Mouse (Mus musculus) erythroblast, embryonic 14.5 days (primary cell): ENCODE data around the gene H13. TPM values are rescaled to one million over a fixed set of nuclear protein-coding genes. Genes with fewer than 3 reads are reported as not detected.

Experiments
- H3K27me3 ChIP-seq: 2 replicates; pipeline ENCODE4 v1.6.1; 2012; ENCODE audit warnings: inconsistent platforms; ENCODE audit not compliant: control insufficient read depth
- H3K36me3 ChIP-seq: 2 replicates; pipeline ENCODE4 v1.6.1; 2012; ENCODE audit warnings: mild to moderate bottlenecking, inconsistent platforms; ENCODE audit not compliant: control insufficient read depth
- H3K4me1 ChIP-seq: 2 replicates; pipeline ENCODE4 v1.6.1; 2012; ENCODE audit warnings: inconsistent platforms; ENCODE audit not compliant: control insufficient read depth
- H3K4me3 ChIP-seq: replicated peaks from 2 replicates; pipeline ENCODE3; 2012; ENCODE audit warnings: moderate library complexity, mild to moderate bottlenecking, inconsistent platforms
- H3K9me3 ChIP-seq: 2 replicates; pipeline ENCODE4 v1.6.1; 2012; ENCODE audit warnings: low read length, inconsistent platforms, mixed read lengths; ENCODE audit not compliant: control insufficient read depth
- GATA1 ChIP-seq: IDR thresholded peaks from 2 replicates; pipeline ENCODE4 v1.6.1; 2012; ENCODE audit warnings: low read length, inconsistent platforms, mixed read lengths
- TAL1 ChIP-seq: IDR thresholded peaks from 3 replicates; pipeline ENCODE4 v1.6.1; 2012; ENCODE audit warnings: low read length, inconsistent platforms, mixed read lengths
- polyA plus RNA-seq: library from polyadenylated mRNA; stranded (reverse); fragments of >175 nt; gene quantifications from 2 replicates; pipeline ENCODE4 v1.2.3, GENCODE M21; 2012

H13 gene
- polyA plus RNA-seq, 1 experiment, result 2.4 TPM

- TF ChIP-seq GATA1 (no peak), TAL1 (no peak)
- no peaks in the 10 kb centered on the region for H3K36me3 ChIP-seq
- H3K27me3 ChIP-seq, result peaks cover 62% of the 10 kb centered on the region
- peaks cover 54% of the 10 kb centered on the region for H3K4me1 ChIP-seq
- H3K4me3 ChIP-seq, result peak overlapping the region; percentile 31
- H3K9me3 ChIP-seq, result no peaks in the 10 kb centered on the region
Observed at GRCm38 (mm10) chr2:152734984-152735383, 65.7 kb downstream of the H13 start.

- peaks cover 60% of the 10 kb centered on the region for H3K27me3 ChIP-seq
- no peaks in the 10 kb centered on the region for H3K9me3 ChIP-seq
- TF ChIP-seq GATA1 (no peak), TAL1 (no peak)
- peak within 1 kb of the TSS; percentile 75 for H3K4me3 ChIP-seq
- H3K36me3 ChIP-seq, result no peaks in the 10 kb centered on the region
- peaks cover 64% of the 10 kb centered on the region for H3K4me1 ChIP-seq
Observed at GRCm38 (mm10) chr2:152736090-152736601, 66.9 kb downstream of the H13 start, which contains the start of gene Id1. Id1 (plus strand) TSS chr2:152736251.

DNA sequence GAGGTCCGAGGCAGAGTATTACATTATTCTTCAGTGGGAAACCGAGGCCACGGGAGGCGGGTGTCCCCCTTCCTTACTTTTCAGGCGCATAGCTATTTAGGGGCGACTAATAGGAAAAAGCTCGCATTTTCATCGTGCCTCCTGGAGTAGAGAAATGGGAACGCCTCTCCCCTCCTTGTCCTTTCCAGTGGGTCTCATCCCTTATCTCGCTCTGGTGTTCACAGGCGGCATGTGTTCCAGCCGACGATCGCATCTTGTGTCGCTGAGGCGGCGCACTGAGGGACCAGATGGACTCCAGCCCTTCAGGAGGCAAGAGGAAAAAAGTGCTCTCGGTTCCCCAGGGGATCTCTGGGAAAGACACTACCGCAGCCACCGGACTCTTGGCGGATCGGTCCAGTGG lies 67.5 kb downstream of the H13 start:
- Histone ChIP-seq H3K4me3 (peak overlapping the region; percentile 75), H3K4me1 (peaks cover 70% of the 10 kb centered on the region), H3K9me3 (no peaks in the 10 kb centered on the region), H3K27me3 (peaks cover 60% of the 10 kb centered on the region), H3K36me3 (no peaks in the 10 kb centered on the region)
- TF ChIP-seq GATA1 (peak; percentile 44; the same call in 1 of the 2 replicates), TAL1 (no peak)

DNA sequence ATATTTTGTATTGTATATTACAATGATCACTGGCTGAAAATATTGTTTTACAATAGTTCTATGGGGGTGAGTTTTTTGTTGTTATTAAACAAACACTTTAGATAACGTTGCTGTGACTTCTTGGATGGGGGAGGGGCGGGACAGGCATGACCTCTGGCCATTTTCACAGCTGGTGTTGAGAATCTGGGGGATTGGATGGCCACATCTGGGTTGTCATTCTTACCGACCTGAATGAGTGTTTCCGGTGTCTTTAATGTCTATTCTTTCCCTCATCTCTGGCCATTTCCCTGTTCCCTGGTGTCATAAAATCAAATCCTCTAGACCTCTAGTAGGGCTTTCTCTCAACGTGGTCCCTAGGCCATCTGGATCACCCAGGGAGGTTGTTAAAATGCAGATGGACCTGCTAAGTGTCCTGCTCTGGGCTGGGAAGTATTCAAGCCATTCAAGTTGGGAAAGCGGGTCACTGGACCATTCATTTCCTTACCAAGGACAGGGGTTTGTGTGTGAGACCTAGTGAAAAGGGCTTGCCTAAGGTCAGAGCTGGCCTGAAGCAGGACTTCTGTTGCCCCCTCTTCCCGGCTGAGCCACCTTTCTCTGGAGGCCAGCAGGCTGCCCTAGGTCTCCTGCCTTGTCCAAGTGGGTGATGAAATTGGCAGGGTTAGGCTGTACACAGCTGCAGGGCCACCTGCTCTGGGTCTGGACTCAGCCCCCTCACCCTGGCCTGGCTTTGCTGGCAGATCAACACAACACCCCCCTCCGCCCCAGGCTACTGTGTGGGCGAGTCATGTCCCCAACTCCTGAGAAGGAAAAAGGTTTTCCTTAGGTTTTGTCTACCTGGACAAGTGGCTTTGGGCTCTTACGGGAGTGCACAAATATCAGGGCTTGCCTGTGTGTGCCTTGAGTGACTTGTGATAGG lies 68.3 kb downstream of the H13 start:
- no peaks in the 10 kb centered on the region for H3K36me3 ChIP-seq
- H3K4me3 ChIP-seq, result peak overlapping the region; percentile 75
- H3K27me3 ChIP-seq, result peaks cover 60% of the 10 kb centered on the region
- peaks cover 78% of the 10 kb centered on the region for H3K4me1 ChIP-seq
- no peaks in the 10 kb centered on the region for H3K9me3 ChIP-seq
- TF ChIP-seq TAL1 (no peak), GATA1 (no peak)

DNA sequence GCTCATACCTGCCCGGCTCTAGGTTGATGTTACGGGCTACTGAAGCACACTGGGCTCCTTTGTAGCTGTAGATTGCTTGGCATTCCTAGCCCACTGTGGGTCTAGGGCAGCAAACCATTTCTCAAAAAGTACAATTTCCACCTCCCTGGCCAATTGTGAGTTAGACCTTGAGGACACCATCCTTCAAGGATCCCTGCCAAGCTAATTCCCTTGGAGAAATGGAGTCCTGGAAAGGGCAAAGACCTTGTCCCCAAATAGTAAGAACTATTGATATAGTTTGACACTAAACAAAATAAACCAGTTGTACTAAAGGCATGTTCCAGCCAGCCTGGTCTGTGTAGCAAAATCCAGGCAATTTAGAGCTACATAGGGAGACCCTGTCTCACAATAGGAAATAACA lies 69.1 kb downstream of the H13 start:
- no peak for TF ChIP-seq TAL1
- no peak for TF ChIP-seq GATA1

GRCm38 (mm10) chr2:152739031-152739841 lies 70.0 kb downstream of the H13 start:
- Histone ChIP-seq H3K9me3 (no peaks in the 10 kb centered on the region), H3K4me3 (peak overlapping the region; percentile 58), H3K36me3 (no peaks in the 10 kb centered on the region), H3K27me3 (peaks cover 49% of the 10 kb centered on the region), H3K4me1 (peaks cover 82% of the 10 kb centered on the region)
- TF ChIP-seq TAL1, result no peak
- TF ChIP-seq GATA1, result no peak

More for the DNA sequence above, 69.1 kb downstream of the H13 start:
- Histone ChIP-seq H3K4me3 (no peak overlapping the region), H3K9me3 (no peaks in the 10 kb centered on the region), H3K36me3 (no peaks in the 10 kb centered on the region), H3K4me1 (peaks cover 82% of the 10 kb centered on the region), H3K27me3 (peaks cover 57% of the 10 kb centered on the region)

DNA sequence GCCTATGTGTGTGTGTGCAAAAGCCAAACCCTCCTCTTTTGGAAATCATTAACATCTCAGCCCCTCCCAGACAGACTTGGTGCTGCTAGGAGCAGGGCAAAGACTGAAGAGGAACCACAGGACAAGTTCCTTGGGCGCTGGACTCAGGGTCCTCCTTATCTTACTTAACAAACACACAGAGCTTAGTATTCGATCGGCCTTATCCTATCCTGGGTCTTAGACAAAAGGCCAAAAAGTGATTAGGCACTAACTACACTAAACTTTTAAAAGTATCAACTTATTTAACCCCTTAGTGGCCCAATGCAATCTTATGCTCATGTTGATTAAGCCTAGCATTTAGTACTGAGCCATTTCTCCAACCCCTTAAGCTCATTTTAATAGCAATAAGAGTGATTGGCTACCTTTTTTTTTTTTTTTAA lies 70.6 kb downstream of the H13 start:
- Histone ChIP-seq H3K9me3 (no peaks in the 10 kb centered on the region), H3K36me3 (no peaks in the 10 kb centered on the region), H3K4me1 (peaks cover 79% of the 10 kb centered on the region), H3K27me3 (peaks cover 42% of the 10 kb centered on the region), H3K4me3 (peak overlapping the region; percentile 58)
- TF ChIP-seq TAL1 (no peak), GATA1 (no peak)

- peaks cover 73% of the 10 kb centered on the region for H3K4me1 ChIP-seq
Observed at GRCm38 (mm10) chr2:152740490-152740889, 71.2 kb downstream of the H13 start.

More at GRCm38 (mm10) chr2:152740490-152740889, 71.2 kb downstream of the H13 start:
- Histone ChIP-seq H3K27me3 (peaks cover 36% of the 10 kb centered on the region), H3K36me3 (no peaks in the 10 kb centered on the region), H3K4me3 (no peak overlapping the region), H3K9me3 (no peaks in the 10 kb centered on the region)
- no peak for TF ChIP-seq TAL1
- TF ChIP-seq GATA1, result no peak
